Mouse (Mus musculus): ENCODE results near the gene 4933430I17Rik. TPM values are rescaled to one million over a fixed set of nuclear protein-coding genes. Genes with fewer than 3 reads are reported as not detected.
"Not testable (repeated sequence)": the region's sequence is repeated elsewhere in the genome, so short reads cannot be mapped to it uniquely, and the experiment has no call there.

Gene 4933430I17Rik
- polyA plus RNA-seq, 1 experiment from 2014 or later = 0.49 TPM

DNA sequence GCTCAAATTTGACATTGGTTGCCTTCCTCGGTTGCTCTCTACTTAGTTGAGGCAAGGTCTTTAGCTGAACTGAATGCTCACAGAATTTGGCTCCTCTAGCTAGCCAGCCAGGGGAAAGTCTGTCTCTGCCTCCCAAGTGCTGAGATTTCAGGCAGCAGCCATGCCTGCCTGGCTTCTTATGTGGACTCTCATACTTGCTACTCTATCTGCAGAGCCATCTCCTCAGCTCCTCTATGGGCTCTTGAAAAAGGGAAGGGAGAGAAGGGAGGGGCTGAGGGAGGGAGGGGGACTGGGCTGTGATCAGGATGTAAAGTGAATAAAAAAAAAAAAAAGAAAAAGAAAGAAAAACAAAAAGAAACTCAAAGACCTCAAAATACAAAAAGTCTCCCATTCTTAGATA, 65.7 kb downstream of the 4933430I17Rik start:
- no peaks in the 10 kb centered on the region for H3K9me3 ChIP-seq (ENCODE audit: low read length)
- H3K4me2 ChIP-seq (replicated peaks; ENCODE audit: low read depth, low read length) = no peak overlapping the region
- H3K4me3 ChIP-seq (ENCODE audit: low read length) = no peak overlapping the region
- WGBS = 89% methylated on average over 1 of the region's 1 CpGs
- H3K27ac ChIP-seq (ENCODE audit: low read length) = peak overlapping the region; percentile 16; the same call in 1 of the 2 replicates
- ATAC-seq (ENCODE audit: low FRiP score, low TSS enrichment) = no peak
- no peaks in the 10 kb centered on the region for H3K36me3 ChIP-seq (ENCODE audit: insufficient read depth, low read length)
- H3K4me1 ChIP-seq (ENCODE audit: insufficient read depth, low read length) = peaks cover 8% of the 10 kb centered on the region
- H3K27me3 ChIP-seq (ENCODE audit: insufficient read depth, low read length) = no peaks in the 10 kb centered on the region
- no peak overlapping the region for H3K9ac ChIP-seq (replicated peaks; ENCODE audit: low read length)

DNA sequence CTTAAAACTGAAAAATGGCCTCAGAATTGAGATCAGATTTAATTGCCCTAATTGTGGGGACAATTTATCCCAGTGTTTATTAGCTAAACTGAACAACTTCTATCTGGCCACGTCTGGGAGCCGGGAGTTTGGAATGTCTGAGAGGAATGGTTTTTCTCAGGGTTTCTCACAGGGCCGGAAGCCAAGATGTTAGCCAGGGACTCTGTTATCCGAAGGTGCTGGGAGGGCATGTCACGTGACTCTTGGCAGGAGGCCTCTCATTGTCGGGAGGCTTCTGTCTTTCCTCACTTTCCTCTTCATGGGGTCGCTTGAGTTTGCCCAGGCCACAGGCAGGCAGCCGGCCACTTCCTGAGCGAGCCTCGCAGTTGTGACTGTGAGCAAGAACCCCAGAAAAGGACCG, 66.2 kb downstream of the 4933430I17Rik start:
- Histone ChIP-seq H3K9me3 (ENCODE audit: low read length) (no peaks in the 10 kb centered on the region), H3K4me1 (ENCODE audit: insufficient read depth, low read length) (peaks cover 8% of the 10 kb centered on the region), H3K27me3 (ENCODE audit: insufficient read depth, low read length) (no peaks in the 10 kb centered on the region), H3K4me2 (replicated peaks; ENCODE audit: low read depth, low read length) (peak overlapping the region; percentile 8; the same call in 1 of the 2 replicates), H3K27ac (ENCODE audit: low read length) (peak overlapping the region; percentile 37), H3K36me3 (ENCODE audit: insufficient read depth, low read length) (no peaks in the 10 kb centered on the region), H3K9ac (replicated peaks; ENCODE audit: low read length) (0 out of 2 replicates have a peak overlapping the region, but pooled peaks have one; percentile 5), H3K4me3 (ENCODE audit: low read length) (no peak overlapping the region)
- no peak for ATAC-seq (ENCODE audit: low FRiP score, low TSS enrichment)
- WGBS = 11% methylated on average over 11 of the region's 11 CpGs

DNA sequence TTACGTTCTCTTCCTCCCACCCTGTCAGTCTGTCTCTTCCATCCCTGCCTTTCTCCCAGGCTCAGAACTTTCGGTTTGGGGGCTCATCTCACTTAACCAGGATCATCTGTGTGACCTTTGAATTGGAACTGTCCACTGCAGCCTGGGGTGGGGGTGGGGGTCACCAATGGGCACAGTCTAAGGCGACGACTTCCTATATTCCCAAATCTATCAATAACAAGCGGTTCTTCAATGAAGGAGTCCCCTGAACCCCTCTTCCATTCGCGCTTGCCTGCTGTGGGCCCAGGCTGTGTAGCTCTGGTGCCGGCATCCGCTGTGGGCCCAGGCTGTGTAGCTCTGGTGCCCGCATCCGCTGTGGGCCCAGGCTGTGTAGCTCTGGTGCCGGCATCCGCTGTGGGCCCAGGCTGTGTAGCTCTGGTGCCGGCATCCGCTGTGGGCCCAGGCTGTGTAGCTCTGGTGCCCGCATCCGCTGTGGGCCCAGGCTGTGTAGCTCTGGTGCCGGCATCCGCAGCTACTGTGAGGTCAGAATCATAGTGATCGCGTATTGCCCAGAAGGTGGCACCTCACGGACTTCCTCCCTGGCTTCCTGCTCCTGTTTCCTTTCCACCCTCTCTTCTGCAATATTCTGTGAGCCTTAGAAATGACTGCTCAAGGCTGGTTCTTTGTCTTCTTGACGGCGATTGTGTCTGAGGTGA, 68.5 kb downstream of the 4933430I17Rik start:
- WGBS = 92% methylated on average over 24 of the region's 24 CpGs
- H3K4me1 ChIP-seq (ENCODE audit: insufficient read depth, low read length); H3K27ac ChIP-seq (ENCODE audit: low read length); H3K9ac ChIP-seq (replicated peaks; ENCODE audit: low read length); H3K4me3 ChIP-seq (ENCODE audit: low read length); ATAC-seq (ENCODE audit: low FRiP score, low TSS enrichment); H3K36me3 ChIP-seq (ENCODE audit: insufficient read depth, low read length); H3K4me2 ChIP-seq (replicated peaks; ENCODE audit: low read depth, low read length); H3K9me3 ChIP-seq (ENCODE audit: low read length); H3K27me3 ChIP-seq (ENCODE audit: insufficient read depth, low read length): not testable (repeated sequence)

DNA sequence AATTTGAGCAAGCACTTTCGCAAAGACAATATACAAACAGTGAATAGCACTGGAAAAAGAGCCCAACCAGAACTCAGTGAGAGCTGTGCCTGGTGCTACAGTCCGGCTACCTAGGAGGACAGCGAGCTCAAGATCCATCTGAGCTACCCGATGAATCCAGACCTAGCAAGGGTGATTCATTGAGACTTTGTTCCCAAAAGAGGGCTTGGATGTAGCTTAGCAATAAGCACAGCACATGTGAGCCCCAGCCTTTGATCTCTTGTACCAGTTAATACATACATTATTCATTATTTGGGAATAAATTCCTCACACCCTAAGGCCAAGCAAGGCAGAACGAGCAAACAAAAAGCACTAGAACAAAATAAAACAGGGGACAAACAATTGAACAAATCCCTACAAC, 69.3 kb downstream of the 4933430I17Rik start:
- Histone ChIP-seq H3K9me3 (ENCODE audit: low read length) (no peaks in the 10 kb centered on the region), H3K9ac (replicated peaks; ENCODE audit: low read length) (no peak overlapping the region), H3K27me3 (ENCODE audit: insufficient read depth, low read length) (no peaks in the 10 kb centered on the region), H3K27ac (ENCODE audit: low read length) (no peak overlapping the region), H3K4me3 (ENCODE audit: low read length) (no peak overlapping the region), H3K36me3 (ENCODE audit: insufficient read depth, low read length) (no peaks in the 10 kb centered on the region), H3K4me2 (replicated peaks; ENCODE audit: low read depth, low read length) (no peak overlapping the region), H3K4me1 (ENCODE audit: insufficient read depth, low read length) (peaks cover 8% of the 10 kb centered on the region)
- 80% methylated on average over 5 of the region's 5 CpGs for WGBS
- no peak for ATAC-seq (ENCODE audit: low FRiP score, low TSS enrichment)

DNA sequence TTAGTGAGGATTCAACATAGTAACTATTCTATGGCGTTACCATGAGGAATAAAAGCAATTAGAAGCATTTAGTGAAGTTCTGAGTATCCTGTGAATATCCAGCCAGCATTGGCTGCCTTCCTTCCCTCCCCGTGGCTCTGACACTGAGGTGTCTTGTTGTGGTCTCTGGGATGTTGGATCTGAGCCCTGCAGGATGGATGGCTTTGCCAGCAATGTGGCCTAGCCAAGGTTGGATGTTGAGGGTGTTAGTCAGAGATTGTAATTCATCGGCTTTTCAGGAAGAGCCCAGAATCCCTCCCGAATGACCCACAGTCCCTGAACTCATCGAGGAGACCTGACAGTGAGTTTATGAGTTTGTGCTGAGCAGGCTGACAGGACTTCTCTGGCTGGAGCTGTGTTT, 70.9 kb downstream of the 4933430I17Rik start:
- Histone ChIP-seq H3K9me3 (ENCODE audit: low read length) (no peaks in the 10 kb centered on the region; the same call in 1 of the 2 replicates), H3K4me2 (replicated peaks; ENCODE audit: low read depth, low read length) (no peak overlapping the region), H3K27ac (ENCODE audit: low read length) (no peak overlapping the region), H3K9ac (replicated peaks; ENCODE audit: low read length) (no peak overlapping the region), H3K4me1 (ENCODE audit: insufficient read depth, low read length) (peaks cover 4% of the 10 kb centered on the region; the same call in 1 of the 2 replicates), H3K4me3 (ENCODE audit: low read length) (no peak overlapping the region), H3K36me3 (ENCODE audit: insufficient read depth, low read length) (no peaks in the 10 kb centered on the region), H3K27me3 (ENCODE audit: insufficient read depth, low read length) (no peaks in the 10 kb centered on the region)
- ATAC-seq (ENCODE audit: low FRiP score, low TSS enrichment) = no peak
- 50% methylated on average over 5 of the region's 5 CpGs for WGBS

Other genes starting within 250 kb of the 4933430I17Rik start
- 26.2 and 29.2 TPM in 2 replicates for gene Fkbp15, start 164.8 kb upstream of the 4933430I17Rik start, polyA plus RNA-seq (2015; fragmentation: Nextera tagmentation; extraction: Ambion mirVana)
- 60.3 and 61.2 TPM in 2 replicates for gene Slc31a1, start 164.6 kb upstream of the 4933430I17Rik start, polyA plus RNA-seq (2015; fragmentation: Nextera tagmentation; extraction: Ambion mirVana)
- 147 and 149 TPM in 2 replicates for gene Cdc26, start 116.7 kb upstream of the 4933430I17Rik start, polyA plus RNA-seq (2015; fragmentation: Nextera tagmentation; extraction: Ambion mirVana)
- 25.2 and 25.8 TPM in 2 replicates for gene Prpf4, start 116.6 kb upstream of the 4933430I17Rik start, polyA plus RNA-seq (2015; fragmentation: Nextera tagmentation; extraction: Ambion mirVana)
- gene Rnf183, start 90.1 kb upstream of the 4933430I17Rik start, polyA plus RNA-seq (2015; fragmentation: Nextera tagmentation; extraction: Ambion mirVana) = 0.40 and 0.95 TPM in 2 replicates
- 13.2 and 14.3 TPM in 2 replicates for gene Wdr31, start 54.5 kb upstream of the 4933430I17Rik start, polyA plus RNA-seq (2015; fragmentation: Nextera tagmentation; extraction: Ambion mirVana)
- gene Bspry, start 45.3 kb upstream of the 4933430I17Rik start, polyA plus RNA-seq (2015; fragmentation: Nextera tagmentation; extraction: Ambion mirVana) = 25.9 and 28.3 TPM in 2 replicates
- 17.3 and 20.6 TPM in 2 replicates for gene Hdhd3, start 21.9 kb upstream of the 4933430I17Rik start, polyA plus RNA-seq (2015; fragmentation: Nextera tagmentation; extraction: Ambion mirVana)
- 108 and 113 TPM in 2 replicates for gene Alad, start 5.5 kb upstream of the 4933430I17Rik start, polyA plus RNA-seq (2015; fragmentation: Nextera tagmentation; extraction: Ambion mirVana)
- gene Pole3, start 301 bp upstream of the 4933430I17Rik start, polyA plus RNA-seq (2015; fragmentation: Nextera tagmentation; extraction: Ambion mirVana) = 97.0 and 102 TPM in 2 replicates
- gene Rgs3, start 34.5 kb downstream of the 4933430I17Rik start, polyA plus RNA-seq (2015; fragmentation: Nextera tagmentation; extraction: Ambion mirVana) = 57.7 and 62.0 TPM in 2 replicates

Data from kidney, embryonic 16.5 days (tissue).